Mouse (Mus musculus): Measurements from ENCODE around the gene Lama5.

Gene Lama5

GRCm38 (mm10) chr2:180254436-180255209 lies 29.0 kb upstream of the Lama5 start:
- DNase-seq (ENCODE audit: low spot score): no peak

GRCm38 (mm10) chr2:180251838-180252237 lies 26.2 kb upstream of the Lama5 start:
- no peak for DNase-seq (ENCODE audit: low spot score)

GRCm38 (mm10) chr2:180250930-180251611 lies 25.4 kb upstream of the Lama5 start:
- DNase-seq (ENCODE audit: low spot score): no peak

- DNase-seq (ENCODE audit: low spot score): no peak
These were observed 23.4 kb upstream of the Lama5 start for GRCm38 (mm10) chr2:180248947-180249660.

- no peak for DNase-seq (ENCODE audit: low spot score)
These were observed 22.3 kb upstream of the Lama5 start for GRCm38 (mm10) chr2:180247916-180248315.

GRCm38 (mm10) chr2:180243108-180243507 lies 17.4 kb upstream of the Lama5 start:
- DNase-seq (ENCODE audit: low spot score): no peak

- DNase-seq (ENCODE audit: low spot score): no peak
These were observed 12.9 kb upstream of the Lama5 start for GRCm38 (mm10) chr2:180238591-180238990.

- no peak for DNase-seq (ENCODE audit: low spot score)
These were observed 12.1 kb upstream of the Lama5 start for GRCm38 (mm10) chr2:180237601-180238345.

GRCm38 (mm10) chr2:180236930-180237329 lies 11.3 kb upstream of the Lama5 start:
- no peak for DNase-seq (ENCODE audit: low spot score)

GRCm38 (mm10) chr2:180236500-180236899 lies 10.8 kb upstream of the Lama5 start:
- no peak for DNase-seq (ENCODE audit: low spot score)

GRCm38 (mm10) chr2:180235788-180236187 lies 10.1 kb upstream of the Lama5 start:
- no peak for DNase-seq (ENCODE audit: low spot score)

GRCm38 (mm10) chr2:180234980-180235379 lies 9.3 kb upstream of the Lama5 start:
- DNase-seq (ENCODE audit: low spot score): no peak

GRCm38 (mm10) chr2:180234353-180234752 lies 8.7 kb upstream of the Lama5 start:
- DNase-seq (ENCODE audit: low spot score): no peak

- DNase-seq (ENCODE audit: low spot score): no peak
These were observed 7.6 kb upstream of the Lama5 start for GRCm38 (mm10) chr2:180233101-180233904.

- DNase-seq (ENCODE audit: low spot score): no peak
These were observed 4.8 kb upstream of the Lama5 start for GRCm38 (mm10) chr2:180230482-180230881.

GRCm38 (mm10) chr2:180229129-180229528 lies 3.5 kb upstream of the Lama5 start:
- DNase-seq (ENCODE audit: low spot score): no peak

- DNase-seq (ENCODE audit: low spot score): no peak
These were observed 2.9 kb upstream of the Lama5 start for GRCm38 (mm10) chr2:180228592-180228991.

GRCm38 (mm10) chr2:180228060-180228458 lies 2.4 kb upstream of the Lama5 start:
- no peak for DNase-seq (ENCODE audit: low spot score)

GRCm38 (mm10) chr2:180227262-180228059 lies 1.8 kb upstream of the Lama5 start:
- no peak for DNase-seq (ENCODE audit: low spot score)

- DNase-seq (ENCODE audit: low spot score): no peak
These were observed 456 bp downstream of the Lama5 start for GRCm38 (mm10) chr2:180225044-180225761.

Measured in urinary bladder, postnatal 10 days (tissue).